Mouse (Mus musculus): ENCODE data around the gene Gpr83. TPM values are rescaled to one million over a fixed set of nuclear protein-coding genes. Genes with fewer than 3 reads are reported as not detected.

Gpr83 gene
- total and polyA plus RNA-seq, 3 experiments: 0.14 TPM; not detected in 2

DNA sequence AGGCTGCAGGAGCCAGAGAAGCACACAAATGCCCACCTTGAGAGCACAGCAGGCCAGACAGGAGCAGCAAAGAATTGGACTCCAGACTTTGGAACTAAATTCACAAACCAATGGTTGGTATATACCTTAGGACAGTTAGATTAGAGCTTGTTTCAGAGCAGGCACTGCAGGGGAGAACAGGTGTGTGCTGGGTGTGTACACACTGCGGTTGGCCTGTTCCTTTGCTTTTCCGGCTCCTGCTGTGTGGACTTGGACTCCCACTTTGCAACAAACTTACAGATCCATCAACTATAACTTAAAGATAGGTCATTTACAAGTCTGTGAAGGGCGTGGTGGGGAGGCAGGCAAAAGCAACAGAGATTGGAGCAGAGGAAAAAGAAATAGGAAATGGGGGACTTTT lies 1.2 kb upstream of the Gpr83 start:
- Histone ChIP-seq H3K36me3 (ENCODE audit: control insufficient read depth, insufficient read depth, low read length) (no peaks in the 10 kb centered on the region), H3K4me1 (ENCODE audit: control insufficient read depth, insufficient read depth, low read length) (no peaks in the 10 kb centered on the region), H3K4me3 (no peak overlapping the region), H3K79me2 (replicated peaks; ENCODE audit: control insufficient read depth, insufficient read depth, low read length) (no peaks in the 10 kb centered on the region), H3K27ac (no peak overlapping the region), H3K9ac (ENCODE audit: low read depth, low read length) (no peak overlapping the region), H3K27me3 (ENCODE audit: control insufficient read depth, insufficient read depth, low read length) (peaks cover 14% of the 10 kb centered on the region)
- intact Hi-C loops (cut with DNase I): no loop called here
- TF ChIP-seq POLR2A (IDR thresholded peaks at IDR 0.05; ENCODE audit: insufficient read depth, low read depth, low read length): no peak
- TF ChIP-seq EP300 (IDR thresholded peaks at IDR 0.05; ENCODE audit: insufficient read depth, low read depth, low read length): no peak
- TF ChIP-seq CTCF (IDR thresholded peaks at IDR 0.05): no peak
- DNase-seq: no peak
- WGBS: 88% methylated on average over 3 of the region's 3 CpGs

DNA sequence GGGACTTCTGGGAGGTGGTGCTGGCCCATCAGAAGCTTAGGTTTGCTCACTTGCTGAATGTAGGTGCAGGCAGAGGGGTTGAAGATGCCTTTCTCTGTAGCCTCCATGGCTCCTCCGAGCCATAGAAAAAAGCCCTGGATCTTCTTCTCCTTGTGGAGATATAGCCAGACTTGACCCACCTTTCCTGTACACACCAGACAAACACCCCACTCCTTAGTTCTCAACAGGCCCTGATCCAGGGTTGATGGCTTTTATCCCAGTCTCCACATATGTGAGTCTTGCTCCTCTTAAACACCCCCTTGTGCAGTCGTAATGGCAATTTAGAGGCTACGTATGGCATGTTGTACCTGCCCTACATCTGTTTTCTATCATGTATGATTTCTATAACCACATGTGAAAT lies 3.1 kb downstream of the Gpr83 start:
- WGBS: 76% methylated on average over 3 of the region's 3 CpGs
- DNase-seq: no peak
- H3K27ac ChIP-seq: no peak overlapping the region
- no peaks in the 10 kb centered on the region for H3K79me2 ChIP-seq (replicated peaks; ENCODE audit: control insufficient read depth, insufficient read depth, low read length)
- no peaks in the 10 kb centered on the region for H3K4me1 ChIP-seq (ENCODE audit: control insufficient read depth, insufficient read depth, low read length)
- H3K4me3 ChIP-seq: no peak overlapping the region
- H3K36me3 ChIP-seq (ENCODE audit: control insufficient read depth, insufficient read depth, low read length): no peaks in the 10 kb centered on the region
- TF ChIP-seq POLR2A (IDR thresholded peaks at IDR 0.05; ENCODE audit: insufficient read depth, low read depth, low read length): no peak
- no peak for TF ChIP-seq CTCF (IDR thresholded peaks at IDR 0.05)
- no peak overlapping the region for H3K9ac ChIP-seq (ENCODE audit: low read depth, low read length)
- H3K27me3 ChIP-seq (ENCODE audit: control insufficient read depth, insufficient read depth, low read length): peaks cover 14% of the 10 kb centered on the region
- intact Hi-C loops (cut with DNase I): no loop called here

- intact Hi-C loops (cut with DNase I): loop anchor here (5.0 kb wide), 1 partner anchor 348 kb away; no protein-coding TSS in a partner anchor
Measured at GRCm38 (mm10) chr9:14864726-14865125, 4.7 kb downstream of the Gpr83 start.

GRCm38 (mm10) chr9:14866957-14867356 lies 6.9 kb downstream of the Gpr83 start:
- TF ChIP-seq EP300 (IDR thresholded peaks at IDR 0.05; ENCODE audit: insufficient read depth, low read depth, low read length): no peak
- TF ChIP-seq CTCF (IDR thresholded peaks at IDR 0.05): peak; percentile 69
- no peak for TF ChIP-seq POLR2A (IDR thresholded peaks at IDR 0.05; ENCODE audit: insufficient read depth, low read depth, low read length)
- intact Hi-C loops (cut with DNase I): loop anchor here (1.0 to 5.0 kb wide), 2 partner anchors 148 to 345 kb away; no protein-coding TSS in a partner anchor
- no peak overlapping the region for H3K27ac ChIP-seq
- H3K27me3 ChIP-seq (ENCODE audit: control insufficient read depth, insufficient read depth, low read length): peaks cover 1% of the 10 kb centered on the region; the same call in 1 of the 2 replicates
- no peak overlapping the region for H3K4me3 ChIP-seq
- DNase-seq: peak in 1 of 2 experiments; percentile 28
- no peaks in the 10 kb centered on the region for H3K4me1 ChIP-seq (ENCODE audit: control insufficient read depth, insufficient read depth, low read length)
- H3K9ac ChIP-seq (ENCODE audit: low read depth, low read length): no peak overlapping the region
- H3K36me3 ChIP-seq (ENCODE audit: control insufficient read depth, insufficient read depth, low read length): no peaks in the 10 kb centered on the region
- no peaks in the 10 kb centered on the region for H3K79me2 ChIP-seq (replicated peaks; ENCODE audit: control insufficient read depth, insufficient read depth, low read length)
- 18% methylated on average over 7 of the region's 7 CpGs for WGBS

More at GRCm38 (mm10) chr9:14864726-14865125, 4.7 kb downstream of the Gpr83 start:
- H3K27ac ChIP-seq: no peak overlapping the region
- no peak overlapping the region for H3K9ac ChIP-seq (ENCODE audit: low read depth, low read length)
- H3K4me1 ChIP-seq (ENCODE audit: control insufficient read depth, insufficient read depth, low read length): no peaks in the 10 kb centered on the region
- no peak overlapping the region for H3K4me3 ChIP-seq
- H3K36me3 ChIP-seq (ENCODE audit: control insufficient read depth, insufficient read depth, low read length): no peaks in the 10 kb centered on the region
- H3K27me3 ChIP-seq (ENCODE audit: control insufficient read depth, insufficient read depth, low read length): peaks cover 14% of the 10 kb centered on the region
- no peak for DNase-seq
- TF ChIP-seq CTCF (IDR thresholded peaks at IDR 0.05) (no peak), EP300 (IDR thresholded peaks at IDR 0.05; ENCODE audit: insufficient read depth, low read depth, low read length) (no peak), POLR2A (IDR thresholded peaks at IDR 0.05; ENCODE audit: insufficient read depth, low read depth, low read length) (no peak)
- WGBS: 71% methylated on average over 9 of the region's 9 CpGs
- no peaks in the 10 kb centered on the region for H3K79me2 ChIP-seq (replicated peaks; ENCODE audit: control insufficient read depth, insufficient read depth, low read length)

DNA sequence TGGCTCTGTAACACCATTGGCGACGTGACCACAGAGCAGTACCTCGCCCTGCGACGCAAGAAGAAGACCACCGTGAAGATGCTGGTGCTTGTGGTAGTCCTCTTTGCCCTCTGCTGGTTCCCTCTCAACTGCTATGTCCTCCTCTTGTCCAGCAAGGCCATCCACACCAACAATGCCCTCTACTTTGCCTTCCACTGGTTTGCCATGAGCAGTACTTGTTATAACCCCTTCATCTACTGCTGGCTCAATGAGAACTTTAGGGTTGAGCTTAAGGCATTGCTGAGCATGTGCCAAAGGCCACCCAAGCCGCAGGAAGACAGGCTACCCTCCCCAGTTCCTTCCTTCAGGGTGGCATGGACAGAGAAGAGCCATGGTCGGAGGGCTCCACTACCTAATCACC lies 8.3 kb downstream of the Gpr83 start:
- H3K27me3 ChIP-seq (ENCODE audit: control insufficient read depth, insufficient read depth, low read length): no peaks in the 10 kb centered on the region
- WGBS: 90% methylated on average over 8 of the region's 8 CpGs
- H3K79me2 ChIP-seq (replicated peaks; ENCODE audit: control insufficient read depth, insufficient read depth, low read length): no peaks in the 10 kb centered on the region
- no peak for DNase-seq
- no peaks in the 10 kb centered on the region for H3K36me3 ChIP-seq (ENCODE audit: control insufficient read depth, insufficient read depth, low read length)
- no peak for TF ChIP-seq POLR2A (IDR thresholded peaks at IDR 0.05; ENCODE audit: insufficient read depth, low read depth, low read length)
- no peak for TF ChIP-seq CTCF (IDR thresholded peaks at IDR 0.05)
- no peak for TF ChIP-seq EP300 (IDR thresholded peaks at IDR 0.05; ENCODE audit: insufficient read depth, low read depth, low read length)
- H3K4me3 ChIP-seq: no peak overlapping the region
- H3K4me1 ChIP-seq (ENCODE audit: control insufficient read depth, insufficient read depth, low read length): no peaks in the 10 kb centered on the region
- H3K9ac ChIP-seq (ENCODE audit: low read depth, low read length): no peak overlapping the region
- intact Hi-C loops (cut with DNase I): loop anchor here (5.0 kb wide), 1 partner anchor 344 kb away; no protein-coding TSS in a partner anchor
- H3K27ac ChIP-seq: no peak overlapping the region

GRCm38 (mm10) chr9:14870377-14870776 lies 10.4 kb downstream of the Gpr83 start:
- intact Hi-C loops (cut with DNase I): no loop called here
- no peak overlapping the region for H3K27ac ChIP-seq
- H3K27me3 ChIP-seq (ENCODE audit: control insufficient read depth, insufficient read depth, low read length): no peaks in the 10 kb centered on the region
- no peak overlapping the region for H3K4me3 ChIP-seq
- no peaks in the 10 kb centered on the region for H3K36me3 ChIP-seq (ENCODE audit: control insufficient read depth, insufficient read depth, low read length)
- no peaks in the 10 kb centered on the region for H3K79me2 ChIP-seq (replicated peaks; ENCODE audit: control insufficient read depth, insufficient read depth, low read length)
- no peak overlapping the region for H3K9ac ChIP-seq (ENCODE audit: low read depth, low read length)
- no peak for DNase-seq
- no peaks in the 10 kb centered on the region for H3K4me1 ChIP-seq (ENCODE audit: control insufficient read depth, insufficient read depth, low read length)
- WGBS: 84% methylated on average over 2 of the region's 2 CpGs
- TF ChIP-seq EP300 (IDR thresholded peaks at IDR 0.05; ENCODE audit: insufficient read depth, low read depth, low read length) (no peak), CTCF (IDR thresholded peaks at IDR 0.05) (no peak), POLR2A (IDR thresholded peaks at IDR 0.05; ENCODE audit: insufficient read depth, low read depth, low read length) (no peak)

Data from heart, adult 2 months (tissue).